Mouse (Mus musculus): ENCODE measurements around the gene Vmn2r4.
"Not testable (repeated sequence)": the region's sequence is repeated elsewhere in the genome, so short reads cannot be mapped to it uniquely, and the experiment has no call there.

Gene Vmn2r4

GRCm38 (mm10) chr3:64415268-64415667 lies at the start of gene Vmn2r4:
Gene Vmn2r4 (minus strand): TSS chr3:64415368.
- not testable (repeated sequence) for DNase-seq

GRCm38 (mm10) chr3:64434261-64434660 lies 19.1 kb upstream of the Vmn2r4 start:
- not testable (repeated sequence) for DNase-seq

DNA sequence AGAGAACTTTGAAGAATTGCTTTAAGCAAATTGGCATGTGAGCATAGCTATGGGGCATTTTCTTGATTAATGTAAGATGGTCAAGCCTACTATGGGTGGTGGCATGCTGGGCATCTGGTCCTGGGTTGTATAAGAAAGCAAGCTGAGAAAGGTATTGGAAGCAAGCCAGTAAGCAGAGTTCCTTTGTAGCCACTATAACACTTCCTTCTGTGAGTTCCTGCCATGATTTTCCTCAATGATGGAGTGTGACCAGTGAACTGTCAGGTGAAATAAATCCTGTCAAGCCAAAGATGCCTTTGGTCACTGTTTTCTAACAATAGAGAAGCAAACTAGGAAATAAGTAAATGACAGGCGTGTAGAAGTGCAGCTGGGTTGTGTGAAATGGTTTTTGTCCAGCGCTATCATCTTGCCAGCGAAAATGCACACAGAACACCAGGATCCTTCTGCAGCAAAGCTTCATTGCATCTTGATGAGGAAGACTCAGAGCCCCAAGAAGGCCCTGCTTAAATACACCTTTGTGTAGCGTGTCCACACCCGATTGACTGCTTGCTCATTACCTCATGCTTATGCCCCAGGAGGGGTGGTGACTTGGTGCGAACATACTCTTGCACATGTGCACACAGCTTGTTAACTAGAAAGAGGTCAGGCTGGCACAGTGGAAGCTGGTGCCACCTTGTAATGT lies 13.1 kb upstream of the Vmn2r4 start:
- DNase-seq: not testable (repeated sequence)

- DNase-seq: not testable (repeated sequence)
Observed at GRCm38 (mm10) chr3:64422141-64422540, 7.0 kb upstream of the Vmn2r4 start.

GRCm38 (mm10) chr3:64417477-64417876 lies 2.3 kb upstream of the Vmn2r4 start:
- DNase-seq: peak; percentile 79

DNA sequence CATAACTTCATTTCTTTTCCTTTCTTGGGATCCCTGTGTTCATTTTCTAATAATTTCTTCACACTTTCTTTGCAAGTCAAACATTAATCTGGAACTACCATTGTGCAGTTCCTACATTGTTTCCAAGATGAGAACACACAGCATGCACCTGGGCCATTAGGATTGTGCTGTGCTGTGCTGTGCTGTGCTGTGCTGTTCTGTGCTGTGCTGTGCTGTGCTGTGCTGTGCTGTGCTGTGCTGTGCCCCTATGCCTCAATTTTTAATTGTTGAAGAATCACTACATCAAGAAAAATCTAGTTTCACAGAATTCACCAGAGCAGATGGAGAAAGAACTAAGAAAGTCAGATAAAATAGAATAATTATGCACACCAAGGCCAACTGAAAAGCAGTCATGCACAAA lies 915 bp downstream of the Vmn2r4 start:
- DNase-seq: not testable (repeated sequence)

DNA sequence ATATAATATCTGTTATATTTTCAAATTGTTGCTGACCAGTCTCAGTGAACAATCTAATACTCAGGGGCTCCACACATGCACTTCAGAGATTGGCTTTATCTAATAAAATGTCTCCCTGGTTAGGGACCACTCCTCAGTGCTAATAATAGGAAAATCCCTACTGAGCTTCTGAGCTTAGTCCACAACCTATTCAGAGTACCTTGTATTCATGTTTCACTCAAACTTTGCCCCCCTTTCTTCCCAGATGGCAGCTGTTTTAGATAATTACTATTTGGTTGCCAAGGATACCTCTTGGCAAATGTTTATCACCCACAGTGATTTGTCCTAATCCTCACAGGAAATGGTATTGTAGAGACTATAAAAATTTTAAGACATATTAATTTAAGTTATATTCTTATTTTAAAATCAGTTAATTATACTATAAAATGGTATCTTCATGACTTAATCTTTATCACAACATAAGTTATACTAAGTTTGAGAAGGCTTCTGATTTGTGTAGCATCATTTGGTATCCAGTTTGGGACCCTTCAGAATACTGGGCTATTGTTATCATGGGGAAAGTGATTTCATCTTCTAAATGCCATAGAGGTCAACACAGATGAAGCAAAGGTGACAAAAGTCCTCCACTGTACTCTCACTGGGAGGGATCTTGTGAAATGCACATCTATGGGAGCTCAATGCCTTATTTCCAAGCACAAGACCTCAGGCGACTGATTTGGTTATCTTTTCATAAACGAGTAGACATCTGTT lies 55.7 kb downstream of the Vmn2r4 start:
- peak; percentile 19 for DNase-seq
